Mouse (Mus musculus) telencephalon, adult 2 months (tissue): ENCODE measurements around the gene Cbln4.

ENCODE experiments used
- DNase-seq: peaks from one replicate; pipeline ENCODE4 v3.0.0-alpha.2; 2011; ENCODE audit warnings: low read depth, low spot score

Gene Cbln4

DNA sequence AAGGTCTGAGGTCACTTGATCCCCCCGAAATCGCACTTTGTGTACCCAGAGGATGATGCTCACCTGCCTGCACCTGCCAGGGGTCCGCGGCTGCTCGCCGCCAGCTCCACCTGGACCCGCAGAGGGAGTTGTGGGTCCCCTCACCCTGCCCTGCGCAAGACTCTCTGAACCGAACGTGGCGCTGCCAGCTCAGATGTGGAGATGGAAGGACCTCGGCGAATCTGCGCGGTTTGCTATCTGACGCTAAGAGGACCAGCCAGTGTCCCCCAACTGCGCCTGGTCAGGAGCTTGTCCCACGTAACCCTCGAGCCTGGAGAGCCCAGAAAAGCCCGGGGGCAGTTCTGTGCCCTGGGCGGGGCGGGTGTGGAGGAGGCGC lies at the start of gene Cbln4:
Gene Cbln4, minus strand, starts transcription at position 232 of the 376 bp plus-strand sequence.
- DNase-seq, result no peak

DNA sequence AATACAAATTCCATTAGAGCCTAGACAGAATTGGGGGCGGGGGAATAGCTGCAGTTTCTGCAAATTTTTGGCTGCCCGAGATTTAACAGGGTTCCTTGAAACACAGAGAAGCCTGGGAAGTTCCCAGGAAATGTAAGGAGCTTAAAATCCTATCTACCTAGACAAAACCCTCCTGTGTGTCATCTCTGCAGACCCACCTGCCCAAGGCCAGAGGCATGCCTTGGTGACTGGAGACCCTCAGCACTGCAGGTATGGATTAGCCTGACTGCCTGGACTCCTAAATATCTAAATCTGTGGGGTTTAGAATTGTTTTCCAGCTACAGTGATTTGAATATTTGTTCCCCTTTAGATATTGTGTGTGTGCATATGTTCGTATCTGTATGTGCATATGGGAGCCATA lies 35.3 kb upstream of the Cbln4 start:
- no peak for DNase-seq

GRCm38 (mm10) chr2:172076295-172076694 lies 33.0 kb upstream of the Cbln4 start:
- DNase-seq, result no peak

- no peak for DNase-seq
Observed at GRCm38 (mm10) chr2:172062876-172063275, 19.6 kb upstream of the Cbln4 start.

- DNase-seq, result no peak
Observed at GRCm38 (mm10) chr2:172059747-172060146, 16.5 kb upstream of the Cbln4 start.

GRCm38 (mm10) chr2:172058936-172059665 lies 15.8 kb upstream of the Cbln4 start:
- DNase-seq, result no peak

GRCm38 (mm10) chr2:172046002-172046401 lies 2.7 kb upstream of the Cbln4 start:
- no peak for DNase-seq

GRCm38 (mm10) chr2:172042607-172043234 lies 545 bp downstream of the Cbln4 start:
- DNase-seq, result no peak

DNA sequence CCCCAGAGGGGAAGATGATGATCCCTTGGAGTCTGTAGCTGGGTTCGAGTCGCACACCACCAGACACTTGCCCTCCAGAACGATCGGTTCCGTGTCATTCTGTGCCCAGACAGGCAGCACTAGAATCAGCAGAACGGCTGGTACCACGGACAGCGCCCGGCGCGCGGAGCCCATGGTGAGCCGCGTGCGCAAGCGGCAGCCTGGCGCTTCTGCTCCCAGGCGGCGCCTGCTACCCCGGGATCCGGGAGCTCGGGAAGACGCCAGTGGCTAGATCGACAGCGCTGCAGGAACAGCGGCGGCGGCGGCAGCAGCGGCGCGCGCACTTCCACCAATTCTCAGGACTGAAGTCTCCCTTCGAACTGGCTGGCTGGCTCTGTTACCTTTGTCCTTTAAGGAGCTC lies 1.1 kb downstream of the Cbln4 start:
- DNase-seq, result no peak

GRCm38 (mm10) chr2:172040859-172041258 lies 2.4 kb downstream of the Cbln4 start:
- no peak for DNase-seq

- no peak for DNase-seq
Observed at GRCm38 (mm10) chr2:172039601-172040000, 3.7 kb downstream of the Cbln4 start.

- DNase-seq, result no peak
Observed at GRCm38 (mm10) chr2:172034281-172034680, 9.0 kb downstream of the Cbln4 start.

DNA sequence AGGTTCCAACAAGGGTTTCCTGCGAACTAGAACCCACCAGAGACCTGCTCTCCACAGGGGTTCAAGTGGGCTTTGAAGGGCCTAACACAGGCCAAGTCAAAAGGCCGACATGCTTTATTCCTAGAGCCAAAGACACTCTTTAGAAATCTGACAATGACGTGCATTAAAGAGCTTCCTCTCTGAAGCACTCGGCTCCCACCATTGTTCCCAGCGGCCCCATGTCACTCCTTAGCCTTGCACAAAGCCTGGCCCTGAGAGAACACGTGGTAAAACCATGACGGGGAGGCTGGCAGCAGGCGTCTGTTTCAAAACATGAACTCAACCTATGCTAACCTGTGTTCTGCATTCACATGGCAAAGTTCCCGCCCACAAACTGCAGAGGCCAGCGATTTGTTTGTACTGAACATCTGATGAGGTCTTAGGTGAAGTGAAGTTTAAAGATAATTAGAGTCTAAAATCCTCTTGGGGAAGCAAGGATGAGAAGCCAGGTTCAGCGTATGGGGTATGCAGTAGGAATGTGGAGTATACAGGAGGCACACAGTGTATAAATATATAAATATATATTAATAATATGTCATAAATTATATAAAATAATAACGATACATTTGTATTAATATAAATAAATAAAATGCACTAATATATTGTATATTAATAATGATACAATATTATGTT lies 17.7 kb downstream of the Cbln4 start:
- DNase-seq, result no peak

DNA sequence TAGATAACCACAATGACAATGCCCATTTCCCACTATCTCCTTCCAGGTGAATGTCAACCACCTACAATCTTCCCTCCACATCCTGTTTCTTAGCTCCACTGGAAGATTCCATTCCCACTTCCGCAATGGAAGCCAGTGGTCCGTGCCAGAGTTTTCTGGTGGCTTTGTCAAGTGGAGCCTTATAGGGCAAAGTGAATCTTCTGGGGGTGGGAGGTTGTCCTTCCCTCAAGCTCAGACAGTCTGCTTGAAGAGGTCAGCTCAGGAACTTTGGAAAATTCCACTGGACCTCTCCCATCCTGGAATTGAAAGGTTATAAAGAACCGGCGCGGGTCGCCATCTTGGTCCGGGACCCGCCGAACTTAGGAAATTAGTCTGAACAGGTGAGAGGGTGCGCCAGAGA lies 36.5 kb downstream of the Cbln4 start:
- no peak for DNase-seq

DNA sequence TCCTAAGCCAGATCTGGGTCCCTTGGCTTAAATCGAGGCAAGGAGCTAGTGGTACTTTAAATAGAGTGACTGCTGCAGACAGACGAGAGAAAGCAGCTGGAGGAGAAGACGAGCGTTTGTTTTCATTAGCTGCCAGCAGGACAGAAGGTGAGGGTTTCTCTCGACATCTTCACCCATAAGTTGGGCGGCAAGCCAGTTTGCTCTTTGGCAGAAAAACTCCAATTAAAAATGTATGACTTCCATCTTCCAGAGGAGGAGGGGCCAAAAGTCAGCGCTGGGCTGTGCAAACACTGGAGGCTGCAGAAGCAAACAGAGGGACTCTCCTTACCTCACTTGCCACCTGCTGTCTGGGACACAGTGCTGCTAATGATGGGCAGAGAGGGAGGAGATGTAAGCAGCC lies 37.3 kb downstream of the Cbln4 start:
- DNase-seq, result peak; percentile 4

DNA sequence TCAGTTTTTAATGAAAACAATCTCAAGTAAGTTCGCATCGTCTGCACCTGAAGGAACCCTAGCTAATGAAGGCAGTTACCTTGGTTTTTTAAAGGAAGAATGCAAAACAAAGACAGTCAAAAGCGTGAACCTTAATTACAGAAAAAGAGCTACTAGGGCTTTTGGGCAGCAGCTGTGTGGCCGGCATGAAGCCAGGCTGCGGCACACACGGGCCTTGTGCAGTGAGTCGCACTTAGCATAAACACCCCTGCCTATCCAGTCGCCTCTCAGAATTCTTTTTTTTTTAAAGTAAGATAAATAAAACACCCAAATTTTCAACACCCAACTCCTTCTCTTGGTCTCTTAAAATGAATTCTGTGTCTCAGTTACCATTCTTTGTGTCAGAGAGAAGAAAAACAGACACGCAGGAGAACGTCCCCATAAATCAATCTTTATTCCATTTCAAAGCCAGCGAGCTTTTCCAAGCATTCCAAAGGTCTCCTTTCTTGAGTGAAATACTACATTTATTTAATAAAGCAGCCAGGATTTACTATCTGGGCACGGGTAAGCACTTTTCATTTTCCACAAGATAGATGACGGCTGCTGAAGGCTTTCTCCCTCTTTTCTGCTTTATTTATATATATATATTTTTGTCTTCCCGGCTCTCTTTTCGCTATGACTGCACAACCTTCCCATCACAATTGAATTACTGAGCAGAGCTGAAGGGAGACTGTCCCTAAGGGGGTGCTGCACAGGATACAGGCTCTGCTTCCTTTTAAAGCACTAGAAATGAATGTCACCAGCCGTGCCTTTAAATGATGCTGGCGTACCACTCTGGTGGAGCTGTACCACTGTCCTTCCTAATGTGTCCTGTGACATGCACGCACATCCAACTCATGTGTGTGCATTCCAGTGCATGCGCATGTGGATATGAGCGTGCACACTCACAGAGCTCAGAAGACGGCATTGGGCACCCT lies 39.0 kb downstream of the Cbln4 start:
- no peak for DNase-seq

DNA sequence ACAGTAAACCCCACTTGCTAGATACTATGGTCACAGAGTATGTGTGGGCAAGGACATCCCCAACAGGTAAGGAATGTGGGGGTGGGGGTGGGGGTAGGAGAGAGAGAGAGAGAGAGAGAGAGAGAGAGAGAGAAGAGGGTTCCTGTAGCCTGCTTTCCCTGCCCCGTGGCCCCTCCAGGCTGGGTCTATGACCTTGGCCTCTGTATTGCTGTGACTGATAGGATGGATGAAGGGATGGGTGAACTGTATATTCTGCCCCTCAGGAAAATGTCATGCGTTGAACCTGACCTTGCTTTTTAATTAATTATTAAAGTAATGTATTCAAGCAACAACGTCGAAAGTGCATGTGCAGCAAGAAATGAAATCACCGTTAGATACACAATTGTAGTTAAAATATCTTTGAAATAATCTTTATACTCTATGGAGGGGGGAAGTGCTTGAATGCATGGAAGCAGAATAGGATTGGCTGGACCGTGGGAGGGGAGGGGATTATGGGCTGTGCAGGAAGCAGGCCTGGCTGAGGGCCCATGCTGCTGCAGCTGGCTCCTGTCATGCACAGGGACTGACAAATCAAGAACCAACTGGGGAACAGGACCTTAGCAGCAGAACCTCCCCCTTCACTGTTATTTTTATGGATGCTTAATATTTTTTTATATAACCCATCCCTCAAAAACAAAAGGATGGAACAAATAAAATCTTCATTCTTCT lies 46.1 kb downstream of the Cbln4 start:
- no peak for DNase-seq

- DNase-seq, result no peak
Observed at GRCm38 (mm10) chr2:171994861-171995260, 48.4 kb downstream of the Cbln4 start.

DNA sequence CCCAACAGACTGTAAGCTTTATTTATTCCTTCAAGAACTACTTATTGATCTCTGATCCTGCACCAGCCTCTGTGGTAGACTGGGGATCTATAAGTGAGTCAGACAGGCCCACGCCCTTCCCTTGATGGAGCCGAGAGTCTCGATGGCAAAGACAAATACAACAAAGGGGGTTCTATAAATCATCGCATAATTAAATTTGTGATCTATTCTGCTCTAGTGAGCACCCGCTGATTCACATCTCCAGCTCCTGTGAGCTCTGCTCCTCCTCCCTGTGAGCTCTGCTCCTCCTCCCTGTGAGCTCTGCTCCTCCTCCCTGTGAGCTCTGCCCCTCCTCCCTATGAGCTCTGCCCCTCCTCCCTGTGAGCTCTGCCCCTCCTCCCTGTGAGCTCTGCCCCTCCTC lies 49.0 kb downstream of the Cbln4 start:
- no peak for DNase-seq

- no peak for DNase-seq
Observed at GRCm38 (mm10) chr2:171986686-171987085, 56.6 kb downstream of the Cbln4 start.
